Mouse (Mus musculus) frontal cortex, adult 2 months (tissue): ENCODE measurements around the gene March1. TPM values are rescaled to one million over a fixed set of nuclear protein-coding genes. Genes with fewer than 3 reads are reported as not detected.
A peak's percentile ranks its signal among the peaks of the same experiment; 100 is the strongest.

ENCODE experiments used
- DNase-seq, 2 experiments: peaks; one replicate each; pipeline ENCODE4 v3.0.0; 2022; ENCODE audit warnings: low spot score in 1 of 2; ENCODE audit errors: extremely low spot score in 1 of 2
- polyA plus RNA-seq: library from polyadenylated mRNA; depleted of rRNA; stranded (reverse); fragments of >200 nt; gene quantifications from 2 replicates; pipeline ENCODE4 v1.2.3, GENCODE M21; 2012; rRNA removed

March1 gene
- polyA plus RNA-seq, result 9.8 and 12.4 TPM in 2 replicates

DNA sequence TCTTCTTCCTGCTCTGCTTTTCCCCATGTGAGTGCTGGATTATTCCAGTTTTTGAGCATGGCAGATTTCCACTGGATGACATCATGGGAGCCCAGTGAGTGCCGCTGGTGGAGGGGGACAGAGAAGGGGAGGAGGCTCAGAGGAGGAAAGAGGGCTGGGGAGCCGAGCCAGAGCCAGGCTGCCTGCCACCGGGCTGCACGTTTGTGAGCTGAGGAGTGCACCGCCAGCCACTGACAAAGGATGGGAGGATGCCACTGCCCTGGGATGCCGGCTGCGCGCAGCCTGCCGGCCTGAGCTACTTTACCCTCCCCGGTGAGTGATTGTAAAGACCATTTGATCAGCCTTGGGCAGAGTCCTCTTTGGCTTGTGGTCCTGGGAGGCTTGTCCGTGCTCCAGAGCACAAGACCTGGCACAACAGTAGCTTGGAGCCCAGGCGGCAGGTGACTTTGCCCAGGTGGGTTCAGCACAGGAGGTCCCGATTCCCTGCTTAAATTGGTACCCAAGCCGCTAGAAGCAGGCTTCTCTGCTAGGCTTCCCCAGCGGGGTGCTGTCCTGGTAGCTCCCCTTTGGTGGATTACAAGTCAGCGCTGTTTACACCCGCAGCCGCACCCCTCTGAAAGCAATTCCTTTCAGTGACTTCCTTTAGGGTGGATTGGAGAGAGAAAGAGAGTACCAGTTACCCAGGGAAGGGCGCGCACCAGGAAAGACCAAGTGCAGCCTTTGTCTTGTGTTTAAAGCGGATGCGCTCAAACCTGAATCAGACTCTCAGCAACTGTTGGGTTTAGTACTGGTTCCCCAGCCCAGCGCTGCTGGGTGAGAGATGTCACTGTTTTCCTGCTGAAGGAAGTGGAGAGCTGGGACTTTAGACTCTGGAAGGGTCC is at the start of gene March1:
Gene March1 (plus strand): TSS at position 30 of the 881 bp plus-strand sequence.
- peak; percentile 57 to 84 for DNase-seq

DNA sequence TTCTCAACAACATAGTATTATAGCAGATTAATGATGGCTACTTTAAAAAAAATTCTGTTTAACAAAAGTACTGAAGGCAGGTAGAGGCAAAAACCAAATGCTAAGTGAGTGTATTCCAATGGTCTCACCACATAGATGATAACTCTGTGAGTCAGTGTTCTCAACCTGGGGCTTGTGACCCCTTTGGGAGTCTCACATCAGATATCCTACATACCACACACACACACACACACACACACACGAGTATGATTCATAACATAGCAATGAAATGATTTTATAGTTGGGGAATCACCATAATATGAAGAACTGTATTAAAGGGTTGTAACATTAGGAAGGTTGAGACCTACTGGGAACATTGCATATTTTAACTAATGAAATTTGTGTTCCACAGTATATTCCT is 30.8 kb upstream of the March1 start:
- DNase-seq, result no peak

DNA sequence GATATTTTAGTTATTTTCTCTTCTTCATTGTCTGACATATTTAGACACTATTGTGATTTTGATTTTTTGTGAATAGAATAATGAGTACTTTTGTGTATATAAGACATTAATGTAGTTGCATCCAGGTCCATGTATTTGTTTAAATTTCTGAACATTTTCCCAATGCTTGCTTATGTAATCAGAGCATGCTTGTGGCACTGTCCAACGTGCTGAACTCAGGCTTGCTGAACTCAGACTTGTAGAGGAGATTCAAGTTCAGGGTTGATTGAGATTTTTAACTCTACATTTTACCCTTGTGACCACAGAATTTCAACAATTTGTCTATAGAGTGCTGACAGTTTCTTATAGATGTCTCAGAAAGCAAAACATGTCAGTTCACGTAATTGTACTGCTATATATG is 14.5 kb upstream of the March1 start:
- DNase-seq, result no peak

DNA sequence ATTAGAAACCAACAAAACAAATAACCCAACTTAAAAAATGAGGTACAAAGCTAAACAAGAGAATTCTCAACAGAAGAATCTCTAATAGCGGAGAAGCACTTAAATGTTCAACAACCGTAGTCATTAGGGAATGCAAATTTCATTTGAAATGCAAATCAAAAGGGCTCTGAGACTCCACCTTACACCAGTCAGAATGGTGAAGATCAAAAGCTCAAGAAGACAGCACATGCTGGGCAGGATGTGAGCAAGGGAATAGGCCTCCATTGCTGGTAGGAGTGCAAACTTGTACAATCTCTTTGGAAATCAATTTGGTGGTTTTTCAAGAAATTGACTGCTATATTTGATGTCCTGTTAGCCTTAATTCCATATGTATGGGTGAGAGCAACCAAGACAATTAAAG is 8.2 kb upstream of the March1 start:
- no peak for DNase-seq

DNA sequence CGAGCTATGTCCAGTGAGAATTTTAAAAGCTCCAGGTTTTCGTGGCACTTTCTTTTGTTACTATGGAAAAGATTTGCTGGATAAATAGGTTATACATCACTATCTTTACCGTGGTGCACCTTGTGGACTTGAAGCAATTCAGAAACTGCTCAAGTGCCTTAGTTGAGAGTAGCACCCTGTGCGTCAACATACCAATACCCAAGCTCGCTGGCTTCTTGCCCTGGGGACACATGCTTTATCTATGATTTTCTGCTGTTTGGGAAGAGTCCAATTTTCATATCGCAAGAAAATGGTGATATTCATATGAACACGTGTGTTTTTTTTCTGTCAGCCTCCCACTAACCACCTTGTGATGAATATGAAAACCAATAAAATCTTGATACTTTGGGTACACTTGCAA is 1.3 kb downstream of the March1 start:
- peak in 1 of 2 experiments; percentile 22 for DNase-seq

DNA sequence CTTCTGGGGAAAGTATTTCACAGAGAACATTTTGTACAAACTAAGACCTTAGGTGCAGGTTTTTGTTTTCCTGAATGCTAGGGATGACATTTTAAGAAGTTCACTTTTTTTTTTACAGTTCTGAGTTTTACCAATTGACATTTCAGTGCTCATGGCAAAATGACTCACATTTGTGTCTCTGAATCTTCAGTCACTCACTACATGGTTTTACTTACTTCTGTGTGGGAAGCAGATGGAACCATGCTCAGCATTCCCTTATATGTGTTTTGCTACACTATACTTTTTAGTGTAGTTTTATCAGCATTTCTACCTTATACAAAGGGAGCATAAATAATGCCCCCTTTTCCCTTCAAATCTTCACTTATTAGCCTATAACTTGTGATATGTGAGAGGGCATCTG is 27.2 kb downstream of the March1 start:
- peak in 1 of 2 experiments; percentile 27 for DNase-seq

DNA sequence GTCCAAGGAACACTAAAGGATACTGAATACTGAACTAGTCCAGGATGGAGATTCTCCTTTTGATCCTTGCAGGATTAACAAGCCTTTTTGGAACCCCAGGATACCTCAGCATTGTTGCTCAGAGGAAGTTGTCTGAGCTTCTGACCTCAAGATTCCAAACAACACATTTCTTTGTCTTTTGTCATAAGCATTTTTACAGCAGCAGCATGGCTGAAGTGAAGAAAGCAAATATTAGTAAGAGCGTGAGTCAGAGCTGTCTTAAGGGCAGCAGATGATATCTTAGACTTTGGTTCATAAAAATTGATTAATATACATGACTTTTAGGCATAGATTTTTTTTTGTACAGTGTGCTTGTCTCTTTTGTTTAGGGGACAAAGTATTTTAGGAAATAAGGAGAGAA is 27.8 kb downstream of the March1 start:
- DNase-seq, result no peak

DNA sequence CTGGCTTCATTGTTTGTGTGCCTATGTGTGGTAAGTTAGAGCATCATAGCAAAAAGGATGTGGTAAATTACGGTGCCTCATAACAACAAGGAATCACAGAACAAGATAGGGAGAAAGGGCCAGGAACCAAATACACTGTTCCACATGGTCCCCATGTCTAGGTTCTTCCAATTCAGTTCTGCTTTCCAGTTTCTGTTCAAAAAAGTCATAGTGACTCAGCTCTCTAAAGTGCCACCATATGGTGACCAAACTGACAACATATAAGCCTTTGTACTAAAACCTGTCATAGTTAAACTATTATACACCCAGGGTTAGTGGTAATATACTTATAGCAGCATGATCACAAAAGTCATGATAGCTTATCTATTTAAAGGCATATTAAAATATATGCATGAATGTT is 28.2 kb downstream of the March1 start:
- peak in 1 of 2 experiments; percentile 40 for DNase-seq

DNA sequence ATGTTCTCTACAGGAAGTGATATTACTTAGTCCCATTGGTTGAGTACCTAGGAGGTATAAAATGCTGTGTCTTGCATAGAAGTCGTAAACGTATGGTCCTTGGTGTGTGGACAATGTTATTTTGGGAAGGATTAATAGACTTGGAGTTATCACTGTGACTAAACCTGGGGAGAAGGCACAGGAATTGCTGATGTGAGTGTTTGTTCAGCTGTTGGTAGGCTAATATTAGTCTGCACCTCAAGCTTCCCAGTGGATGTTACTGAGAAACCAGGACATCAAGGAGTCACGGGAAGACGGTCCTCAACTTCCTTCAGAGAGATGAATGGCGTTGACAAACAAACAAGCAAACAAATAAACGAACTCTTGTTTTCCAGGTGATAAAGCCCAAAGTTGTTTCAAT is 38.2 kb downstream of the March1 start:
- DNase-seq, result no peak

DNA sequence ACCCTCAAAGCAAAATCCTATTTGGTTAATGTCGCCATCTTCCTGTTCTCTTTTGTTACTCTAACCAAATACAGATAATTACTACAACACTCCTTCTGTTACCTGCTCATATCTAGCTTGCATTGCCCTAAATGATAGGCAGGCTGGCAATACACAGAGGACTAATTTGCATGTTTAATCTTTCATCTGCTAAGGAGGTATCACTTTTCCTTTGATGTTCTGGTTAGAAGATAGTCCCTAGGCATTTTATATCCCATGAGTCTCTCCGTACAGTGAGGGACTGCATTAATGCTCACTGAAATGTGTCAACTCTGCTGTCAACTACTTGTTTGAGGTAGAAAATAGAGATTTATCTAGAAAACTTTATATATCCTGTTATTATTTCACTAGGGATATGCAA is 44.2 kb downstream of the March1 start:
- no peak for DNase-seq

DNA sequence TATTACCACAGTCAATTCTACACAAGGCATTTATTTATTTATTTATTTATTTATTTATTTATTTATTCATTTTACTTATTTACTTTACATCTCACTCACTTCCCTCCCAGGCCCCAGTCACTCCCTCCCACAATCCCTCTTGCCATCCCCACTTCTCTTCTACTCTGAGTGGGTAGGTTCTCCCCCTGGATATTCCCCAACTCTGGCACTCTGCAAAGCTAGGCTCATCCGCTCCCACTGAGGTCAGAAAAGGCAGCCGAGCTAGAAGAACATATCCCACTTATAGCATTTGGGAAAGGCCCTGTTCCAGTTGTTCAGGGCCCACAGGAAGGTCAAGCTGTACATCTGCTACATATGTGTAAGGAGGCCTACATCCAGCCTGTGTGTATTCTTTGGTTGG is 48.1 kb downstream of the March1 start:
- DNase-seq, result no peak

DNA sequence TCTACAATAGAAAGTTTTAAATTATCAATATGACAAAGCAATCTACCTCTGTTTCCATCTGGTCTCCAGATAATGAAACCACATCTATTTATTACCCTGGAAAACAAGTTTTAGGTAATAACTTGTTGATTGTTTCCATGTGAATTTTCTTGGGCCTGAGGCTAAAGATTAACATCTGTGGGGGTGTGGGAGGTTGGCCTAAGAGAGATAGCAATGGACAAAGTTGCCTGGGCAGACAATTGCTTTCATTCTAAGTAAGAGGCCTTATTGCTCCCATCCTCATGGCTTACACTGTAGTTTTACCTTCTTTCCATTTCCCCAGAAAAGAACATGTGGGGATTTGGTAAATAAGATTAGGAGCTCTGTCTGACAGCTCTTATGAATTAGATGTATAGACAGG is 125.4 kb downstream of the March1 start:
- DNase-seq, result no peak

DNA sequence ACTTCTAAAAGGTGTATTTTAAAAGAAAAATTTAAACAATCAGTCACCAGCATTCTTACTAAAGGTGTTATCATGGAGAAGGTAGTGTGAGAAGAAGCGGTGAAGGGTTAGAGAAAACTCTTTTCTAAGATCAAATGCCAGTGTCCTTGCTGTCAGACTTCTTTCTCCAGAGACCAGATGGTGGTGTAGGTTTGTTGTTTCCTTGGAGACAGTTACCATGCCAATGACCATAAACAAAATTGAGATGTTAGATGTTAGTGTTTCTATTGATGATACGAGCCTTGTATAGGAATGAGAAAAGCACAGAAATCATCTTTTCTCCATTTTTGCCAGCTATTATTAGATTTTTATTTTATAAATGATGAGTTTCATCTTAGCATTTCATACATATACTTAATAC is 158.1 kb downstream of the March1 start:
- DNase-seq, result peak in 1 of 2 experiments; percentile 35

DNA sequence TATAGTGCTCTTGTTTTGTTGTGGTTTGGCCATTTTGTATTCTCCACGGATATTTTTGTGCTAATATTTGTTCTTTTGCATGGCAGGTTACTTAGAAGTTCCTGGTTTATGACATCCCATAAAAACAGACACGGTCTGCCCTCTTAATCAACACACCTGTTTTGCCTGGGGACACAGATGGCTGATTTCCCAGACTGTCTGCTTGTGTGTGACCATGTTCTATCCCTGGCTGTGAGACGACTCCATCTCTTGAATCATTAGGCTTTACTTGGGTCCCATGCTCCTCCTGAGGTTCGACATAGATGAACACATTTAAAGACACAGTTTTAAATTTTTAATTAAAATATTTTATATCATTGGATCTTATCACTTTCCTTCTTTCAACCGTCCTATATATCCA is 163.5 kb downstream of the March1 start:
- no peak for DNase-seq

DNA sequence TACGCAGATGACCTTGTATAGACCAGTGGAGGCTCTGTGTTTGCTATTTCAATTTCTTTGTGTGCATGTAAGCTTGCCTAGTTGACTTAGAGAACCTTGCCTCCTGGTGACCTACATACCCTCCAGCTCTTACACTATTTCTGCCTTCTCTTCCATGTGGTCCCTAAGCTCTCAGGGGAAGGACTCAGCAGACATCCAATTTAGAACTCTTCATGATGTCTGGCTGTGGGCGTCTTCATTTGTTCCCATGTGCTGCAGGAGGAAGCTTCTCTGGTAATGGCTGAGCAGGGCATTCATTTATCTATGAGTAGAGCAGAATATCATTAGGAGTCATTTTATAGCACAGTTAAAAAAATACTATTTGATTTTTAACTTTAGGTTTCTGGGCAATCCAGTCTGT is 195.3 kb downstream of the March1 start:
- DNase-seq, result no peak

DNA sequence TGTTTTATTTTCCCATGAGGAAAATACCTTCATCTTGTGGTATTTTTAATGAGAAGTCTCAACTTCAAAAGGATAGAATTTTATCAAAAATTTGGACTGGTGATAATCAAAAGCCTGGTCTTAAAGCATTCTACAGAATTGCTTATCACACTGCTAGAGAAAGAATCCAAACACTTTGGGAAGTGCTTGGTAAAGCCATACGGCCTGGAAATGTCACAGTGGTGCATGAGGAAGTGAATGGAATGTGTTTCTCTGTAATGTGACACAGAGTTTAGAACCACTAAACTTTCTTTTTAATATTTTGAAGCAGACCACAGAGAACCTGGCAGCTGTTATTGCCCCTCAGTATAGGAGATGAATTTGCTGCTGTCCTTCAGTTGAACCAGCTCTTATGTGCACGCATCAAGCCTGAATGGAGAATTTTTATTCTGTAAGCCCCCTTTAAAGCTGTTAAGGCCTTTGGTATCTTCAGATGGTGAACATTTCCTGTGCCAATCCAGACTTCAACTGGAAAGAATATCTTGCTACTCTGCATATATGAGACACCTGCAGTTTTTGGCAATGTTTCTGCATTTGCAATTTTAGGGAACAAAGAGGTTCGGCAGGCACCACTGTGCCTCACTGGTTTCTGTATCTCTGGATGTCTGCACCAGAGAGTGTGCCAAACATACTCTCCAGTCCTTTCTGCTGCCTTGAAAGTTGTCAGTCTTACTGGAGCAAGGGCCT is 304.8 kb downstream of the March1 start:
- DNase-seq, result peak; percentile 8 to 55

DNA sequence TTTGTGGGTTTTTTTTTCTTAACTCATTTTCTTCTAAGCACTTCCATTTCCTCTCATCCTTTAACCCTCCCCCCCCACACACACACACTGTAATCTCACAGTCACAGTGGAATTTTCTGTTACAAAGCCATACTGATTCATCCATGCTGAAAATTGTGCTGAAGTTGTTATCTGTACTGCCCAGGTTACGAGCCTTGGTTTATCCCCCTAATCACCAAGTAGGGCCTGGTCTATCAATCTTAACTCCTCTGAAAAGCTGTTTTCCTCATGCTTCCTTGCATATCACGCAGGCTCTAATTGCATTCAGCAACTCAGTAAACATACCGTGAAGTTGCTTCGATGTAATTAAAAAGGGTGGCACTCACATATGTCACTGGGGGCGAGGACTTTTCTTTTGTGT is 339.2 kb downstream of the March1 start:
- no peak for DNase-seq

DNA sequence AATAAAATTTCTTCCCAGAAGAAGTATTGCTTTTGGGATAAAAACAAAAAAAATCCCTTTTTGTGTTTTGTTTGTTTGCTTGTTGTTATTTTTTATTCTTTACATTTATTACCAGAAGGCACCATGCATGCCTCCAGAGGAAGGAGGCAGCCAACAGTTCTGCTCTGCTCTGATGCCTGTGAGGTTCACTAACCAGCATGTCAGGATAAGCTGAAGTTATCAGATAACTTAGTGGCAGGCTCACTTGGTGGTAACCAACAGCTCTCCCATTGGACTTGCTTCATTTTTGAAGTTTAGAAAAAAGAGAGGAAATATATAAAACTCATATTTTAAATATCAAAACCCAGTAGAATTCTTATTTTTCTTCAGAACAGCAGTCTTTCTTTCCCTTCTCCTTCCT is 339.8 kb downstream of the March1 start:
- DNase-seq, result no peak

DNA sequence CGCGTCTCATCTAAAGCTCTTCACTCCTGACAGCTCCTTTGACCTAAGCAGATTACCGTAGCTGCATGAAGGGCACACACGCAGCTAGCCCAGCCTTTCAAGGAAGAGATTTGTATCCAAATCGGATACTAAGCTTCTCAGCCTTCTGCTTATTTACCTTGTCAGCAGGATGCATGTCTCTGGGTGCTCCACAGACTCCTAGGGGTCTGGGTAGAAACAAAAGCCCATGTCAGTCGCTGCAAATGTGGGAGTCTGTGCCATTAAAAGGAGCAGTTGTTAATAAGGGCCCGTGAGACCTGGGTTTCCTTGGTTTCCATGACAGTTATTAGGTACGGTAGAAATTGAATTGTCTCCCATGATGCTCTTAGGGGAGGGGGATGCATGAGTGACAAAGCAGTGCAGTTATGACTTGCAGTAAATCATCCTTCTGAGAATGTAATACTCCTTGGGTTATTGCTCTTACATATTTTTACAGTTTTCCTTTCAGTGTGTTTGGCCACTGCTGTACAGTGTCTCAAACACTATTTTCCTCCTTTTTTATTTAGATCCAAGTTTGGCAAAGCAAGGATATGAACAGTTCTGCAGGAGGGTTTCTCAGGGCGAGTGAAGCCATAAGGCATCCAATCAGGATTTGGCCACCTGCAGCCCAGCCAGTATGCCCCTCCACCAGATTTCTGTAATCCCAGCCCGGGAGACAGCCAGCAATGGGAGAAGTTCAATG is 349.0 kb downstream of the March1 start:
- DNase-seq, result no peak

DNA sequence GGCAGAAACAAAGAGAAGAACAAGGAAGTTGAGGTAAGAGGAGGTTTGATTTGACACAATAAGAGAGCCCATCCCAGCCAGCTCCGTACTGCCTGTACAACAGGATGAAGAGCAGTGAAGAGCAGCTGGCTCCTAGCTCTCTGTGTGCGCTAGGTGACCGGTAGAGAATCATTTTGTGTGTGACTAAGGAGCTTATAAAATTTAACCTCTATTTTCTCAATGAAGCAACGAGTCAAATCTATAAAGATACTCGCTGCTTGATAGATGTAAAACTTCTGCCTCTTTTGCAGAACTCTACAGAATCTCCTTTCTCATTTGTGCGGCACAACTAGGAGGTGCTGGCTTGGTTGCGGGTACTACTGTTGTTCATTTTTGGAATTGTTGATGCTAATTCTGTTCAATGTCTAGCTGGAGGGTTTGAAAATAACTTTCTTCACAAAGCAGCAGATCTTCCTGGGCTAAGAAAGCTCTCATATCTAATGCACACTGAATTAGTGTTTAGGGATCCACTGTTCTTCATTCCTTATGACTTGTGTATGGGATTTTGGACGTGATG is 349.6 kb downstream of the March1 start:
- DNase-seq, result peak in 1 of 2 experiments; percentile 11

DNA sequence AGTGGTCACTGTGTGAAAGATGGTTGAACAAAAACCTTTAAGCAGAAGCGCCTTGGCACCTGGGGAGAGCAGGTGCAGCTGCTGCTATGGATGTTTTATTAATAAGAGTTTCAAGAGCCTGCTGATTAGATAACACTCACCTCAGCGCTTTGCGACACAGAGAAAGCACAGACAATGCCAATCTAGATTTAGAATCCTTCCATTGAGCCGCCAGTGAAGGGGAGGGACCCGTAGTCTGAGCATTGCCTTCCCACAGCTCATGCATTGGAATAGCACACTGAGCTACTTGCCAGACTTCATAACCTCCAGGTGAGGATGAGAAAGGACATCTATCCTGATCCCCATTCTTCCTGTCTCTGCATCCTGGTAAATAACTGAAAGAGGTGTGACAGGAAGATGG is 359.2 kb downstream of the March1 start:
- DNase-seq, result no peak
